Mouse (Mus musculus) kidney, adult 2 months (tissue): Measurements from ENCODE around the gene Sema5a.

ENCODE experiments used
- CTCF ChIP-seq: fragments of 200-500 bp; conservative IDR thresholded peaks from 2 replicates; pipeline ENCODE4 v1.5.1; 2011; ENCODE audit warnings: low read depth, mild to moderate bottlenecking, control low read depth, low read length, moderate library complexity, mixed read lengths; ENCODE audit not compliant: insufficient read depth, insufficient read length
- POLR2A ChIP-seq: fragments of 200-500 bp; IDR thresholded peaks from one replicate; pipeline ENCODE4 v1.6.1; 2011; ENCODE audit warnings: low read depth, low read length, control low read depth

GRCm38 (mm10) chr15:32254806-32255205 lies 10.2 kb downstream of the Sema5a start:
- no peak for TF ChIP-seq CTCF
- no peak for TF ChIP-seq POLR2A
